Mouse (Mus musculus) MEL (cell line): ENCODE measurements around the gene Grtp1. TPM values are rescaled to one million over a fixed set of nuclear protein-coding genes. Genes with fewer than 3 reads are reported as not detected.

ENCODE experiments used
- DNase-seq: peaks from one replicate; pipeline ENCODE4 v3.0.0; 2011; ENCODE audit warnings: low read depth, low spot score
- H3K27ac ChIP-seq: 2 replicates; pipeline ENCODE4 v1.5.1; 2012; ENCODE audit warnings: low read depth, mild to moderate bottlenecking, control low read depth, low read length, moderate library complexity; ENCODE audit not compliant: control insufficient read depth
- H3K27me3 ChIP-seq, 2 experiments: fragments of 150-350 bp in 1 of 2; sonication (generic) in 1 of 2; 2 replicates each; pipeline ENCODE4 v1.6.1; 2012; ENCODE audit warnings: low read length in 2 of 2, mild to moderate bottlenecking in 2 of 2, improper control_type of control experiment in 1 of 2, moderate library complexity in 1 of 2; ENCODE audit not compliant: insufficient read depth in 2 of 2, control insufficient read depth in 1 of 2
- H3K36me3 ChIP-seq, 2 experiments: 2 replicates each; pipeline ENCODE4 v1.6.1; 2012 to 2014; ENCODE audit warnings: low read length in 2 of 2, improper control_type of control experiment in 1 of 2, inconsistent platforms in 1 of 2, mild to moderate bottlenecking in 1 of 2; ENCODE audit not compliant: insufficient read depth in 2 of 2, control insufficient read depth in 1 of 2
- H3K4me1 ChIP-seq, 2 experiments: fragments of 150-350 bp in 1 of 2; sonication (generic) in 1 of 2; 2 replicates each; pipeline ENCODE4 v1.6.1; 2012; ENCODE audit warnings: low read length in 2 of 2, improper control_type of control experiment in 1 of 2, mild to moderate bottlenecking in 1 of 2; ENCODE audit not compliant: insufficient read depth in 2 of 2, control insufficient read depth in 1 of 2
- H3K4me3 ChIP-seq, 2 experiments: fragments of 150-350 bp in 1 of 2; sonication (generic) in 1 of 2; 2 replicates each; pipeline ENCODE4 v1.5.1; 2012; ENCODE audit warnings: low read depth in 2 of 2, low read length in 2 of 2, mild to moderate bottlenecking in 2 of 2, moderate library complexity in 2 of 2, control low read depth in 1 of 2, improper control_type of control experiment in 1 of 2; ENCODE audit not compliant: control insufficient read depth in 1 of 2, insufficient read depth in 1 of 2
- H3K79me2 ChIP-seq: 2 replicates; pipeline ENCODE4 v1.6.1; 2012; ENCODE audit warnings: mild to moderate bottlenecking, low read length, moderate library complexity; ENCODE audit not compliant: control insufficient read depth, poor library complexity, insufficient read depth
- H3K9ac ChIP-seq: 2 replicates; pipeline ENCODE4 v1.6.1; 2012; ENCODE audit warnings: low read depth, mild to moderate bottlenecking, control low read depth, low read length, moderate library complexity; ENCODE audit not compliant: control insufficient read depth, poor library complexity, severe bottlenecking
- H3K9me3 ChIP-seq: fragments of 150-350 bp; sonication (generic); replicated peaks from 2 replicates; pipeline ENCODE4 v1.6.1; 2012; ENCODE audit warnings: mild to moderate bottlenecking, low read length, improper control_type of control experiment, moderate library complexity; ENCODE audit not compliant: insufficient read depth
- BHLHE40 ChIP-seq: IDR thresholded peaks from 2 replicates; pipeline ENCODE4 v1.6.1; 2012; ENCODE audit warnings: low read depth, mild to moderate bottlenecking, inconsistent platforms, low read length, improper control_type of control experiment, borderline replicate concordance
- CHD2 ChIP-seq: IDR thresholded peaks from 2 replicates; pipeline ENCODE4 v1.6.1; 2011; ENCODE audit warnings: low read length, improper control_type of control experiment
- CTCF ChIP-seq, 3 experiments: IDR thresholded peaks in 2 of 3; conservative IDR thresholded peaks in 1 of 3; 2 replicates each; pipeline ENCODE4 v1.5.1; 2011 to 2012; ENCODE audit warnings: low read length in 3 of 3, low read depth in 2 of 3, mild to moderate bottlenecking in 2 of 3, improper control_type of control experiment in 1 of 3, inconsistent platforms in 1 of 3, mixed read lengths in 1 of 3, moderate library complexity in 1 of 3; ENCODE audit not compliant: control insufficient read depth in 1 of 3, insufficient read depth in 1 of 3, poor library complexity in 1 of 3, severe bottlenecking in 1 of 3
- ELF1 ChIP-seq: IDR thresholded peaks from 2 replicates; pipeline ENCODE4 v1.6.1; 2014; ENCODE audit warnings: low read depth, mild to moderate bottlenecking, inconsistent platforms, low read length, improper control_type of control experiment, moderate library complexity
- EP300 ChIP-seq, 2 experiments: IDR thresholded peaks; 2 replicates each; pipeline ENCODE4 v1.6.1; 2011; ENCODE audit warnings: improper control_type of control experiment in 2 of 2, low read length in 2 of 2, low read depth in 1 of 2, mild to moderate bottlenecking in 1 of 2
- ETS1 ChIP-seq: IDR thresholded peaks from 2 replicates; pipeline ENCODE4 v1.6.1; 2012; ENCODE audit warnings: low read depth, mild to moderate bottlenecking, inconsistent platforms, low read length, improper control_type of control experiment, moderate library complexity
- GABPA ChIP-seq: IDR thresholded peaks from 2 replicates; pipeline ENCODE4 v1.6.1; 2012; ENCODE audit warnings: low read depth, mild to moderate bottlenecking, inconsistent platforms, low read length, improper control_type of control experiment, moderate library complexity
- GATA1 ChIP-seq: IDR thresholded peaks from 2 replicates; pipeline ENCODE4 v1.6.1; 2011; ENCODE audit warnings: low read depth, low read length, improper control_type of control experiment
- HCFC1 ChIP-seq: IDR thresholded peaks from 2 replicates; pipeline ENCODE4 v1.6.1; 2012; ENCODE audit warnings: low read depth, mild to moderate bottlenecking, inconsistent platforms, low read length, improper control_type of control experiment, moderate library complexity
- MAFK ChIP-seq: IDR thresholded peaks from 2 replicates; pipeline ENCODE4 v1.6.1; 2011; ENCODE audit warnings: low read depth, mild to moderate bottlenecking, low read length, improper control_type of control experiment, borderline replicate concordance
- MAZ ChIP-seq: IDR thresholded peaks from 2 replicates; pipeline ENCODE4 v1.6.1; 2012; ENCODE audit warnings: low read depth, mild to moderate bottlenecking, inconsistent platforms, low read length, improper control_type of control experiment
- MXI1 ChIP-seq: IDR thresholded peaks from 2 replicates; pipeline ENCODE4 v1.6.1; 2011; ENCODE audit warnings: mild to moderate bottlenecking, low read depth, low read length, improper control_type of control experiment
- MYC ChIP-seq: IDR thresholded peaks from 2 replicates; pipeline ENCODE4 v1.6.1; 2011; ENCODE audit warnings: low read depth, mild to moderate bottlenecking, low read length, improper control_type of control experiment, moderate library complexity
- POLR2AphosphoS2 ChIP-seq: IDR thresholded peaks from 2 replicates; pipeline ENCODE4 v1.6.1; 2011; ENCODE audit warnings: low read length, improper control_type of control experiment
- RAD21 ChIP-seq: IDR thresholded peaks from 2 replicates; pipeline ENCODE4 v1.6.1; 2011; ENCODE audit warnings: mild to moderate bottlenecking, low read depth, low read length, improper control_type of control experiment
- SIN3A ChIP-seq: IDR thresholded peaks from 2 replicates; pipeline ENCODE4 v1.6.1; 2012; ENCODE audit warnings: low read length, improper control_type of control experiment, inconsistent platforms
- SMC3 ChIP-seq: IDR thresholded peaks from 2 replicates; pipeline ENCODE4 v1.6.1; 2011; ENCODE audit warnings: low read depth, low read length, improper control_type of control experiment
- TAL1 ChIP-seq: IDR thresholded peaks from 2 replicates; pipeline ENCODE4 v1.6.1; 2012; ENCODE audit warnings: mild to moderate bottlenecking, inconsistent platforms, low read length, moderate library complexity, mixed read lengths
- TCF12 ChIP-seq: IDR thresholded peaks from 2 replicates; pipeline ENCODE4 v1.6.1; 2014; ENCODE audit warnings: low read depth, mild to moderate bottlenecking, inconsistent platforms, low read length, improper control_type of control experiment, moderate library complexity
- ZC3H11A ChIP-seq: IDR thresholded peaks from 2 replicates; pipeline ENCODE4 v1.6.1; 2012; ENCODE audit warnings: low read depth, mild to moderate bottlenecking, inconsistent platforms, low read length, improper control_type of control experiment
- ZMIZ1 ChIP-seq: IDR thresholded peaks from 2 replicates; pipeline ENCODE4 v1.6.1; 2012; ENCODE audit warnings: low read depth, mild to moderate bottlenecking, inconsistent platforms, low read length, improper control_type of control experiment, moderate library complexity
- ZNF384 ChIP-seq: IDR thresholded peaks from 2 replicates; pipeline ENCODE4 v1.6.1; 2012; ENCODE audit warnings: low read depth, mild to moderate bottlenecking, inconsistent platforms, low read length, improper control_type of control experiment
- polyA plus RNA-seq, 2 experiments: library from polyadenylated mRNA; stranded (reverse) in 1 of 2; unstranded in 1 of 2; fragments of >175 nt in 1 of 2; fragments of >200 nt in 1 of 2; gene quantifications; 2 replicates each; pipeline versions ENCODE4 v1.2.1 to v1.2.4; 2012; ENCODE audit warnings: low replicate concordance in 2 of 2, low read depth in 1 of 2; ENCODE audit not compliant: insufficient read length in 2 of 2, insufficient read depth in 1 of 2, missing spikeins in 1 of 2
- total RNA-seq: library from RNA; depleted of rRNA; stranded (reverse); fragments of 300-350 nt; gene quantifications from 2 replicates; pipeline ENCODE4 v1.2.3, GENCODE M21; 2012

Grtp1 gene
- total and polyA plus RNA-seq, 3 experiments = 11.9 to 15.1 TPM; not detected in 1

DNA sequence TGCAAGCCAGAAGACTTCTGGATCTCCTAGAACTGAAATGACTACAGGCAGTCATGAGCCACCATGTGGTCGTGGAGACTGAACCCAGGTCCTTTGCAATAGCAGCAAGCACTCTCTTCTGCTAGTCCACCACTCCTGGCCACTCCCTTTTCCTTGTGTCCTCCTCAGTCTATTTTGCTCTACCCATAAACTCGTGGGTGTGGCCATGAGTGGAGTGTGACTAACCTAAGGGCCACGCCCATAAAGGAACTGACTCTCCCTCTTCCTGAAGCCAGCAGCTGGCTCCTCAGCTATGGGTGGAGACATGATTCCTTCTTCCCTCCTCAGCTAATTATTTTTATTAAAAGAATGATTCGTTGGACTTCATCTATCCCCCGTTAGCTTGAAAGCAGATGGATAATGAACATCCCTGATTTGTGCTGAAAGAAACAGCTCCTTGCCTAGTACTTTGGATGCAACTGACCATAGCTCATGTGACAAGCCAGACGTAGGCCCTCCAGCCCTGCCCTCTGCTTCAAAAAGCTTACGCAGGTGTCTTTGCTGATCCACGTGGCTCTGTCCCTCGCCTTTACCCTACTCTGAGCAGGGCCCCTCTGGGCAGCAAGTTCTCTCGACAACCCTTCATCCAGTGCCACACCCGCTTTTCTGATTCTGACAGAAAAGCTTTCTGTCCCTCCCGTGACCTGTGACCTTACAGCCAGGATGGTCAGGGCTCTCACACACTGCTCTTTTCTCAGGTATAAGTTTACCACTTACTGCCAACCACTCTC, 4.1 kb upstream of the Grtp1 start:
- peaks cover 22 to 63% of the 10 kb centered on the region in 2 experiments for H3K4me1 ChIP-seq
- no peak overlapping the region for H3K9ac ChIP-seq
- H3K4me3 ChIP-seq = no peak overlapping the region

DNA sequence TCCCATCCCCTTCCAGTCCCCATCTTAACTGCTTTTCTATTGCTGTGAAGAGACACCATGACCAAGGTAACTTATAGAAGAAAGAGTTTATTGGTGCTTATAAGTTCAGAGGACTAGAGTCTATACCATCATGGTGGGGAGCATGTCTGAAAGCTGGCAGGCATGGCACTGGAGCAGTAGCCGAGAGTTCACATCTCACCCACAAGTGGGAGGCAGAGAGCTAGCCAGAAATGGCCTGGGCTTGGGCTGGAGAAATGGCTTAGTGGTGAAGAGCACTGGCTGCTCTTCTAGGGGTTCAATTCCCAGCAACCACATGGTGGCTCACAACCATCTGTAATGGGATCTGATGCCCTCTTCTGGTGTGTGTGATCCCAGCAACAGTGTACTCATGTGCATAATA, 3.1 kb upstream of the Grtp1 start:
- H3K4me3 ChIP-seq = 0 out of 4 replicates have a peak overlapping the region, but pooled peaks of 1 of the 2 experiments have one; percentile 18
- no peaks in the 10 kb centered on the region for H3K9me3 ChIP-seq
- H3K27ac ChIP-seq = peak overlapping the region; percentile 92
- peaks cover 22 to 52% of the 10 kb centered on the region in 2 experiments for H3K4me1 ChIP-seq
- no peaks in the 10 kb centered on the region for H3K27me3 ChIP-seq
- H3K79me2 ChIP-seq = peaks cover 1% of the 10 kb centered on the region; the same call in 1 of the 2 replicates
- DNase-seq = peak; percentile 68
- H3K36me3 ChIP-seq = peaks cover 0 to 39% of the 10 kb centered on the region in 2 experiments; a peak in 2 of 4 replicates
- no peak for TF ChIP-seq HCFC1
- TF ChIP-seq ZC3H11A = no peak
- TF ChIP-seq CTCF (IDR thresholded peaks at IDR 0.05 in 2 of 3, conservative IDR thresholded peaks at IDR 0.05 in 1 of 3; ENCODE audit: control insufficient read depth in 1 of 3, insufficient read depth in 1 of 3, low read depth in 2 of 3, low read length in 3 of 3, poor library complexity in 1 of 3, severe bottlenecking in 1 of 3) = peak; percentile 43 to 47 (median 46); a peak in 5 of 6 replicates
- TF ChIP-seq SMC3 = peak; percentile 27; the same call in 1 of the 2 replicates
- peak; percentile 21 for TF ChIP-seq RAD21
- no peak for TF ChIP-seq SIN3A
- H3K9ac ChIP-seq = peak overlapping the region; percentile 43; the same call in 1 of the 2 replicates

More for the DNA sequence above, 4.1 kb upstream of the Grtp1 start:
- TF ChIP-seq MXI1 = peak; percentile 25; the same call in 1 of the 2 replicates
- no peak for TF ChIP-seq BHLHE40
- no peak for TF ChIP-seq GABPA
- no peak for TF ChIP-seq GATA1
- TF ChIP-seq ETS1 = peak; percentile 31; the same call in 1 of the 2 replicates
- TF ChIP-seq ZNF384 = no peak
- 0 out of 2 replicates have a peak, but pooled peaks have one; percentile 52 for TF ChIP-seq MAZ
- DNase-seq = peak; percentile 80
- peaks cover 1% of the 10 kb centered on the region; the same call in 1 of the 2 replicates for H3K79me2 ChIP-seq
- H3K27me3 ChIP-seq = no peaks in the 10 kb centered on the region
- H3K36me3 ChIP-seq = peaks cover 0 to 49% of the 10 kb centered on the region in 2 experiments; a peak in 2 of 4 replicates
- no peaks in the 10 kb centered on the region for H3K9me3 ChIP-seq
- H3K27ac ChIP-seq = 0 out of 2 replicates have a peak overlapping the region, but pooled peaks have one; percentile 25

DNA sequence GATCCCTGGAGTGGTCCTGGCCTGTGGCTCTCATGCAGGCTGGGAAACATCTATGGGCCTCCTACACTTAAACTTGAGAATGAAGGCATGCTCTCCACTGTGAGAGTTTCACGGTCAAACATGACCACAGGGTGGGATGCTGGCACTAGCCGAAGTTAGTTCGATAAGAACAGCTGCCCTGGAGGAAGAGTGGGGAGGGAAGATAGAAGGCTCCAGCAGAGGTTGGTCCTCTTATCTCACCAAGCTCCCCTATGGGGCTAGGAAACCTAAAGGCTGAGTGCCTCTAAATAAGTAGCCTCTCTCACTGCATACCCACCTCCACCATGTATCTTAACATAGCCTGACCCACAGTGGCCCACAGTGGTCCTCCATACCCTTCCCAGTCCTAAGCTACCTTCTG, 2.4 kb upstream of the Grtp1 start:
- peak overlapping the region; percentile 44 for H3K9ac ChIP-seq
- no peaks in the 10 kb centered on the region for H3K9me3 ChIP-seq
- H3K27ac ChIP-seq = peak overlapping the region; percentile 92
- peaks cover 1% of the 10 kb centered on the region; the same call in 1 of the 2 replicates for H3K79me2 ChIP-seq
- H3K4me1 ChIP-seq = peaks cover 19 to 46% of the 10 kb centered on the region in 2 experiments
- DNase-seq = peak; percentile 90
- peaks cover 0 to 37% of the 10 kb centered on the region in 2 experiments; a peak in 2 of 4 replicates for H3K36me3 ChIP-seq
- no peaks in the 10 kb centered on the region for H3K27me3 ChIP-seq
- peak overlapping the region; percentile 23 to 96 for H3K4me3 ChIP-seq
- peak; percentile 67; the same call in 1 of the 2 replicates for TF ChIP-seq MAZ
- no peak for TF ChIP-seq ELF1
- TF ChIP-seq MAFK = no peak; the same call in 1 of the 2 replicates
- TF ChIP-seq TCF12 = peak; percentile 99
- 0 out of 2 replicates have a peak, but pooled peaks have one; percentile 23 for TF ChIP-seq POLR2AphosphoS2
- peak; percentile 57; the same call in 1 of the 2 replicates for TF ChIP-seq BHLHE40
- 0 out of 2 replicates have a peak, but pooled peaks have one; percentile 15 for TF ChIP-seq HCFC1
- no peak for TF ChIP-seq CTCF (IDR thresholded peaks at IDR 0.05 in 2 of 3, conservative IDR thresholded peaks at IDR 0.05 in 1 of 3; ENCODE audit: control insufficient read depth in 1 of 3, insufficient read depth in 1 of 3, low read depth in 2 of 3, low read length in 3 of 3, poor library complexity in 1 of 3, severe bottlenecking in 1 of 3)
- TF ChIP-seq TAL1 = peak; percentile 99
- TF ChIP-seq CHD2 = no peak; the same call in 1 of the 2 replicates
- peak; percentile 92 for TF ChIP-seq SIN3A
- TF ChIP-seq MYC = peak; percentile 50; the same call in 1 of the 2 replicates
- TF ChIP-seq ETS1 = peak; percentile 92
- peak; percentile 96 to 99 for TF ChIP-seq EP300 (IDR thresholded peaks at IDR 0.05; ENCODE audit: low read depth in 1 of 2, low read length in 2 of 2)
- peak; percentile 53; the same call in 1 of the 2 replicates for TF ChIP-seq ZMIZ1
